In the genomic region with DNA sequence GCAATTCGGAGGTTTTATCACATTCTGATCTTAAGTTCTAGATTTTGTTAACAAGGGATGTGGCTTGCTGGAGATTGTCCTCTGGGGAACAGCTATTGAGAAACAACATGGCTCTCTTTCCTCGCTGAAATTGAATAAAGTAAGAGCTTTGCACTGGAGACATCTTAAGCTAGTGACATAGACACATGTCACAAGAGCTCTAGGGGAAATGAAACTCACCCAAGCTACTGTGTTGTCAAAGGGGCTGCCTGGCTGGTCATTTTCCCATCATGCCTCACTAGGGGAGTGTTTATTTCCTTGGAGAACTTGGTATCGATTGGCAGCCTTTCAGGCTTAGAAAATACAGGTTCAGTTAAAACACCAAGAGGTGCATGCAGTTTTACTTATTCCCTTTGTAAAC, we compare ENCODE assay signal across 36 mouse cellular contexts. TPM values are rescaled to one million over a fixed set of nuclear protein-coding genes. Genes with fewer than 3 reads are reported as not detected.
DNase-seq lines count a peak whose midpoint lies in the region; ATAC-seq and TF ChIP-seq lines count a peak whose summit lies in the region.
"Had no signal": no experiment of that assay in that cellular context is flagged by ENCODE, and none has a peak within 500 bp of the region (broad histone marks: within the 10 kb centered on the region; RNA-seq: fewer than 3 reads in every experiment).

No protein-coding gene starts in this region.

- H3K4me2 ChIP-seq in lung, postnatal 0 days (replicated peaks; ENCODE audit: low read depth, low read length), result no peak overlapping the region
- no peak overlapping the region for H3K4me2 ChIP-seq in kidney, embryonic 15.5 days
- H3K4me2 ChIP-seq: embryonic facial prominence, embryonic 12.5 days; heart, embryonic 11.5 days; hindbrain, embryonic 14.5 days; limb, embryonic 15.5 days; liver, embryonic 15.5 days had no signal

- no peak for TF ChIP-seq POLR2A in lung, adult 2 months (IDR thresholded peaks at IDR 0.05; ENCODE audit: borderline replicate concordance, extremely low read depth, low read depth, low read length)

- H3K4me1 ChIP-seq in lung, postnatal 0 days (ENCODE audit: insufficient read depth, low read depth, low read length), result peaks cover 3% of the 10 kb centered on the region; the same call in 1 of the 2 replicates
- no peaks in the 10 kb centered on the region for H3K4me1 ChIP-seq in lung, adult 2 months (ENCODE audit: control insufficient read depth, insufficient read depth, low read length)
- H3K4me1 ChIP-seq in kidney, embryonic 15.5 days, result peaks cover 8% of the 10 kb centered on the region
- H3K4me1 ChIP-seq: embryonic facial prominence, embryonic 12.5 days had no signal

- no peak overlapping the region for H3K27ac ChIP-seq in lung, postnatal 0 days (ENCODE audit: low read length)
- H3K27ac ChIP-seq in kidney, embryonic 15.5 days, result no peak overlapping the region
- H3K27ac ChIP-seq: embryonic facial prominence, embryonic 12.5 days; hindbrain, embryonic 14.5 days; layer of hippocampus, adult 2 months; limb, embryonic 15.5 days; liver, embryonic 15.5 days; macrophage; midbrain, embryonic 10.5 days had no signal

- H3K36me3 ChIP-seq in lung, postnatal 0 days (ENCODE audit: insufficient read depth, low read length), result no peaks in the 10 kb centered on the region
- H3K36me3 ChIP-seq in kidney, embryonic 15.5 days, result no peaks in the 10 kb centered on the region
- H3K36me3 ChIP-seq: embryonic facial prominence, embryonic 12.5 days; limb, embryonic 15.5 days; liver, embryonic 15.5 days; midbrain, embryonic 10.5 days had no signal

- WGBS in lung, postnatal 0 days, result 53% methylated on average over 3 of the region's 3 CpGs
- 48% methylated on average over 3 of the region's 3 CpGs for WGBS in lung, adult 2 months
- 84% methylated on average over 3 of the region's 3 CpGs for WGBS in kidney, embryonic 15.5 days

- no peaks in the 10 kb centered on the region for H3K27me3 ChIP-seq in lung, postnatal 0 days (replicated peaks; ENCODE audit: insufficient read depth, low read length)
- H3K27me3 ChIP-seq in kidney, embryonic 15.5 days, result peaks cover 12% of the 10 kb centered on the region; the same call in 1 of the 2 replicates
- H3K27me3 ChIP-seq: limb, embryonic 15.5 days; Patski had no signal

- TF ChIP-seq CTCF in lung, postnatal 0 days (IDR thresholded peaks at IDR 0.05), result no peak
- TF ChIP-seq CTCF in lung, adult 2 months (IDR thresholded peaks at IDR 0.05; ENCODE audit: insufficient read depth, low read length), result no peak

- H3K9me3 ChIP-seq in lung, postnatal 0 days (ENCODE audit: low read length), result no peaks in the 10 kb centered on the region
- no peaks in the 10 kb centered on the region for H3K9me3 ChIP-seq in kidney, embryonic 15.5 days (replicated peaks)
- H3K9me3 ChIP-seq: embryonic facial prominence, embryonic 12.5 days; limb, embryonic 15.5 days; liver, embryonic 15.5 days; midbrain, embryonic 10.5 days had no signal

- no peak for TF ChIP-seq EP300 in lung, postnatal 0 days (IDR thresholded peaks at IDR 0.05)

- ATAC-seq in lung, postnatal 0 days, result no peak
- ATAC-seq in megakaryocyte progenitor cell, adult 5-6 weeks (replicated peaks; ENCODE audit: poor library complexity), result peak; percentile 72
- no peak for ATAC-seq in kidney, embryonic 15.5 days (replicated peaks; ENCODE audit: low FRiP score)
- ATAC-seq: forebrain, embryonic 14.5 days; intestine, postnatal 0 days; Patski had no signal

- H3K4me3 ChIP-seq in lung, postnatal 0 days (ENCODE audit: low read depth, low read length), result no peak overlapping the region
- H3K4me3 ChIP-seq in lung, adult 2 months (replicated peaks; ENCODE audit: extremely low read depth, low read depth, low read length), result no peak overlapping the region
- H3K4me3 ChIP-seq in kidney, embryonic 15.5 days (replicated peaks), result no peak overlapping the region
- H3K4me3 ChIP-seq: embryonic facial prominence, embryonic 12.5 days; layer of hippocampus, adult 2 months; limb, embryonic 15.5 days; liver, embryonic 15.5 days; midbrain, embryonic 10.5 days had no signal

- H3K9ac ChIP-seq in lung, postnatal 0 days (replicated peaks; ENCODE audit: low read depth), result no peak overlapping the region
- no peak overlapping the region for H3K9ac ChIP-seq in kidney, embryonic 15.5 days
- H3K9ac ChIP-seq: embryonic facial prominence, embryonic 12.5 days; hindbrain, embryonic 14.5 days; limb, embryonic 15.5 days; liver, embryonic 15.5 days had no signal

- DNase-seq in lung, postnatal 0 days (ENCODE audit: low spot score), result peak; percentile 35
- no peak for DNase-seq in lung, adult 2 months
- DNase-seq in A20 (ENCODE audit: low read depth, low spot score) (peak; percentile 77), adipocyte (ENCODE audit: low spot score) (peak; percentile 30)
- no peak for DNase-seq in kidney, adult 18-20 months
- DNase-seq in urinary bladder, postnatal 25 days (ENCODE audit: low spot score), result no peak
- DNase-seq: adrenal gland, postnatal 25 days; cerebellum, adult 8-10 months; cerebellum, postnatal 36 days; embryo, embryonic 11 days; gastrocnemius, postnatal 14 days; heart, postnatal 4 days; kidney, postnatal 36 days; left cerebral cortex, postnatal 4 days; thymus, adult 2 months; thymus, postnatal 4 days had no signal

RNA-seq across cellular contexts. Expression of gene Thegl, which starts 2.7 kb away (rescaled TPM):
- 0.80 and 1.2 TPM in 2 replicates for polyA plus RNA-seq in lung, postnatal 0 days (2015; fragmentation: Nextera tagmentation; extraction: Ambion mirVana)
- 0.18 and 0.65 TPM in 2 replicates for polyA plus RNA-seq in lung, adult 2 months (2012; rRNA removed)
- total RNA-seq in megakaryocyte progenitor cell, adult 5-6 weeks (2015), result not detected in 2 replicates
- not detected in 2 replicates for total RNA-seq in megakaryocyte progenitor cell, adult 5-6 weeks (2017)
- not detected in 2 replicates for polyA plus RNA-seq in kidney, embryonic 15.5 days (2015; fragmentation: Nextera tagmentation; extraction: Ambion mirVana)
- total RNA-seq: adrenal gland, postnatal 25 days; gastrocnemius, postnatal 14 days; heart, adult 18-20 months; heart, postnatal 4 days; MEL had no signal
- polyA plus RNA-seq: embryonic facial prominence, embryonic 12.5 days; heart, embryonic 11.5 days; heart, postnatal 0 days; kidney, embryonic 14.5 days; macrophage; Patski; thymus, adult 2 months had no signal

RNA-seq across cellular contexts. Expression of gene Arl9, which starts 9.3 kb away (rescaled TPM):
- polyA plus RNA-seq in lung, postnatal 0 days (2015; fragmentation: Nextera tagmentation; extraction: Ambion mirVana), result not detected in 2 replicates
- polyA plus RNA-seq in lung, adult 2 months (2012; rRNA removed), result not detected in 2 replicates
- total RNA-seq in megakaryocyte progenitor cell, adult 5-6 weeks (2015), result 1.3 and 1.9 TPM in 2 replicates
- not detected in 2 replicates for total RNA-seq in megakaryocyte progenitor cell, adult 5-6 weeks (2017)
- 0.44 TPM in 1 of 2 replicates, not detected in the other for polyA plus RNA-seq in kidney, embryonic 15.5 days (2015; fragmentation: Nextera tagmentation; extraction: Ambion mirVana)
- total RNA-seq: gastrocnemius, postnatal 14 days; heart, adult 18-20 months; heart, postnatal 4 days; layer of hippocampus, postnatal 14 days; midbrain, postnatal 0 days had no signal
- polyA plus RNA-seq: embryonic facial prominence, embryonic 12.5 days; forebrain, embryonic 14.5 days; heart, embryonic 11.5 days; heart, postnatal 0 days; hindbrain, embryonic 14.5 days; intestine, postnatal 0 days; kidney, embryonic 14.5 days; limb, embryonic 15.5 days; liver, embryonic 15.5 days; macrophage; midbrain, embryonic 10.5 days; midbrain, postnatal 0 days; neural tube, embryonic 14.5 days; thymus, adult 2 months had no signal

RNA-seq across cellular contexts. Expression of gene Srp72, which starts 38.7 kb away (rescaled TPM):
- polyA plus RNA-seq in lung, postnatal 0 days (2015; fragmentation: Nextera tagmentation; extraction: Ambion mirVana), result 49.5 and 53.4 TPM in 2 replicates
- polyA plus RNA-seq in lung, adult 2 months (2012; rRNA removed), result 15.1 and 21.6 TPM in 2 replicates
- total RNA-seq in megakaryocyte progenitor cell, adult 5-6 weeks (2015), result 143 and 160 TPM in 2 replicates
- total RNA-seq in megakaryocyte progenitor cell, adult 5-6 weeks (2017), result 142 and 151 TPM in 2 replicates
- polyA plus RNA-seq in kidney, embryonic 15.5 days (2015; fragmentation: Nextera tagmentation; extraction: Ambion mirVana), result 95.2 and 98.1 TPM in 2 replicates

Comparison
In these comparisons a context has a peak if more than half of its experiments do, and no peak if none do; other contexts are left out.
1. DNase-seq: peak in lung, postnatal 0 days (single experiment), A20 (single experiment) and adipocyte (single experiment); none in lung, adult 2 months (single experiment), kidney, adult 18-20 months (single experiment) and urinary bladder, postnatal 25 days (single experiment).